Mouse (Mus musculus) embryonic facial prominence, embryonic 10.5 days (tissue): ENCODE data around the gene Asic1. TPM values are rescaled to one million over a fixed set of nuclear protein-coding genes. Genes with fewer than 3 reads are reported as not detected.
A peak's percentile ranks its signal among the peaks of the same experiment; 100 is the strongest.
"Not testable (repeated sequence)": the region's sequence is repeated elsewhere in the genome, so short reads cannot be mapped to it uniquely, and the experiment has no call there.

Experiments used
- DNase-seq: peaks from one replicate; pipeline ENCODE4 v3.0.0-alpha.2; 2017; ENCODE audit warnings: low spot score
- H3K27ac ChIP-seq: fragments of 300-500 bp; sonication (generic); replicated peaks from 2 replicates; pipeline ENCODE4 v1.5.1; 2016; ENCODE audit warnings: mild to moderate bottlenecking
- H3K27me3 ChIP-seq: fragments of 300-500 bp; sonication (generic); replicated peaks from 2 replicates; pipeline ENCODE4 v1.6.1; 2016; ENCODE audit warnings: low read depth, mild to moderate bottlenecking; ENCODE audit not compliant: poor library complexity, severe bottlenecking
- H3K36me3 ChIP-seq: fragments of 300-500 bp; sonication (generic); replicated peaks from 2 replicates; pipeline ENCODE4 v1.6.1; 2016; ENCODE audit warnings: mild to moderate bottlenecking, moderate library complexity
- H3K4me1 ChIP-seq: fragments of 300-500 bp; sonication (generic); 2 replicates; pipeline ENCODE4 v1.6.1; 2016
- H3K4me3 ChIP-seq: fragments of 300-500 bp; sonication (generic); 2 replicates; pipeline ENCODE4 v1.5.1; 2016; ENCODE audit warnings: mild to moderate bottlenecking, moderate library complexity
- H3K9me3 ChIP-seq: fragments of 300-500 bp; sonication (generic); 2 replicates; pipeline ENCODE4 v1.6.1; 2016; ENCODE audit warnings: mild to moderate bottlenecking
- WGBS: fragments of 180-500 bp; shearing (Covaris S2); methylation state at CpG from one replicate; pipeline ENCODE4 v1.1.7; 2016; 5-methylcytosine and 5-hydroxymethylcytosine counted together
- polyA plus RNA-seq: library from polyadenylated mRNA; unstranded; fragments of >200 nt; fragmentation: Nextera tagmentation; extraction: Ambion mirVana; gene quantifications from 2 replicates; pipeline ENCODE4 v1.2.1, GENCODE M21; 2016

Asic1 gene
- polyA plus RNA-seq, 1 experiment from 2014 or later, result 3.2 TPM

GRCm38 (mm10) chr15:99718461-99719021, 48.4 kb downstream of the Asic1 start:
- Histone ChIP-seq H3K9me3 (no peaks in the 10 kb centered on the region), H3K27ac (no peak overlapping the region), H3K4me1 (peaks cover 42% of the 10 kb centered on the region), H3K4me3 (no peak overlapping the region), H3K36me3 (peaks cover 90% of the 10 kb centered on the region), H3K27me3 (no peaks in the 10 kb centered on the region)
- no peak for DNase-seq
- WGBS, result 92% methylated on average over 9 of the region's 9 CpGs

- Histone ChIP-seq H3K4me1 (peaks cover 54% of the 10 kb centered on the region), H3K4me3 (no peak overlapping the region), H3K27ac (no peak overlapping the region), H3K27me3 (no peaks in the 10 kb centered on the region), H3K36me3 (peaks cover 77% of the 10 kb centered on the region), H3K9me3 (no peaks in the 10 kb centered on the region)
- 79% methylated on average over 8 of the region's 8 CpGs for WGBS
- DNase-seq, result no peak
Measured at GRCm38 (mm10) chr15:99719865-99720264, 49.7 kb downstream of the Asic1 start.

DNA sequence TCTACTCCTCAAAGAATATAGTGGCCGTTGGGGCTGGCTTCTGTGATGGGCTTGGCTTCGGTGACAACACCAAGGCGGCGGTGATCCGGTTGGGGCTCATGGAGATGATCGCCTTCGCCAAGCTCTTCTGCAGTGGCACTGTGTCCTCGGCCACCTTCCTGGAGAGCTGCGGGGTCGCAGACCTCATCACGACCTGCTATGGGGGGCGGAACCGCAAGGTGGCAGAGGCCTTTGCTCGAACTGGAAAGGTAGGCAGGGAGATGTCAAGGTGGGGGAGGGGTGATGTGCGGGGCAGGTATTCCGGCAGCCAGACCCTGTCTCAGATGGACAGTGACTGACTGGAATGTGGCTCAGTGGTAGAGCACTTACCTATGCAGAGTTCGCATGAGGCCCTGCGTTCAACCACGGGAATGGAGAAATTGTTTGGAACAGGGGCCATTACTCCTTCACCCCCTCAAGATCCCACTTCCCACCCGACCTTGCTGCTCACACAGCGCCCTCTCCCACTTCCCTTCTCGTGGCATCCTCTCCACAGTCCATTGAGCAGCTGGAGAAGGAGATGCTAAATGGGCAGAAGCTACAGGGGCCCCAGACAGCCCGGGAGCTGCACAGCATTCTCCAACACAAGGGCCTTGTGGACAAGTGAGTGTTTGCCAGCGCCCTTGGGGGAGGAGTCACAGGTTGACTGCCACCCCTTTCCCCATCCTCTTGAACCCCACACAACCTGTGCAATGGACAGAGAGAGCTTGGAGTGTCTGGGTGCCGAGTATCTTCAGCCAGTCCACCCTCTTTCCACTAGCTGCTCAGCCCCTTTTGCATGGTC, 52.0 kb downstream of the Asic1 start:
- Histone ChIP-seq H3K36me3 (peaks cover 54% of the 10 kb centered on the region), H3K27me3 (no peaks in the 10 kb centered on the region), H3K9me3 (no peaks in the 10 kb centered on the region), H3K4me1 (peaks cover 52% of the 10 kb centered on the region), H3K27ac (no peak overlapping the region), H3K4me3 (no peak overlapping the region)
- no peak for DNase-seq
- 82% methylated on average over 25 of the region's 25 CpGs for WGBS

GRCm38 (mm10) chr15:99723120-99723514, 52.9 kb downstream of the Asic1 start:
- H3K27ac ChIP-seq, result peak overlapping the region; percentile 76; the same call in 1 of the 2 replicates
- no peak for DNase-seq
- H3K4me1 ChIP-seq, result peaks cover 49% of the 10 kb centered on the region
- H3K9me3 ChIP-seq, result no peaks in the 10 kb centered on the region
- 42% methylated on average over 10 of the region's 10 CpGs for WGBS
- H3K27me3 ChIP-seq, result no peaks in the 10 kb centered on the region
- peaks cover 53% of the 10 kb centered on the region for H3K36me3 ChIP-seq
- H3K4me3 ChIP-seq, result 0 out of 2 replicates have a peak overlapping the region, but pooled peaks have one; percentile 100

GRCm38 (mm10) chr15:99723515-99724291, 53.5 kb downstream of the Asic1 start:
- Histone ChIP-seq H3K27ac (peak overlapping the region; percentile 76), H3K36me3 (peaks cover 53% of the 10 kb centered on the region), H3K4me3 (peak overlapping the region; percentile 100), H3K4me1 (peaks cover 49% of the 10 kb centered on the region), H3K9me3 (peaks cover 1% of the 10 kb centered on the region; the same call in 1 of the 2 replicates), H3K27me3 (no peaks in the 10 kb centered on the region)
- DNase-seq, result peak; percentile 44
- WGBS, result 13% methylated on average over 11 of the region's 11 CpGs

GRCm38 (mm10) chr15:99724292-99725021, 54.3 kb downstream of the Asic1 start:
- H3K27ac ChIP-seq, result peak overlapping the region; percentile 76
- DNase-seq, result peak; percentile 67
- H3K9me3 ChIP-seq, result peaks cover 7% of the 10 kb centered on the region; the same call in 1 of the 2 replicates
- H3K36me3 ChIP-seq, result peaks cover 56% of the 10 kb centered on the region
- H3K27me3 ChIP-seq, result no peaks in the 10 kb centered on the region
- H3K4me1 ChIP-seq, result peaks cover 49% of the 10 kb centered on the region
- H3K4me3 ChIP-seq, result peak overlapping the region; percentile 100
- 11% methylated on average over 16 of the region's 16 CpGs for WGBS

- Histone ChIP-seq H3K27me3 (no peaks in the 10 kb centered on the region), H3K4me3 (peak within 1 kb of the TSS; percentile 100), H3K9me3 (peaks cover 7% of the 10 kb centered on the region; the same call in 1 of the 2 replicates), H3K4me1 (peaks cover 49% of the 10 kb centered on the region), H3K36me3 (peaks cover 57% of the 10 kb centered on the region), H3K27ac (peak within 1 kb of the TSS; percentile 93)
- peak; percentile 94 for DNase-seq
- WGBS, result under 1% methylated on average over 68 of the region's 68 CpGs
Measured at GRCm38 (mm10) chr15:99725341-99726155, 55.4 kb downstream of the Asic1 start, which contains the start of gene Cox14. TSS of gene Cox14 (plus strand) at chr15:99725618.

GRCm38 (mm10) chr15:99726549-99726948, 56.4 kb downstream of the Asic1 start:
- no peak overlapping the region; the same call in 1 of the 2 replicates for H3K27ac ChIP-seq
- DNase-seq, result no peak
- H3K9me3 ChIP-seq, result peaks cover 7% of the 10 kb centered on the region; the same call in 1 of the 2 replicates
- H3K36me3 ChIP-seq, result peaks cover 55% of the 10 kb centered on the region
- peak overlapping the region; percentile 100 for H3K4me3 ChIP-seq
- 83% methylated on average over 2 of the region's 2 CpGs for WGBS
- H3K4me1 ChIP-seq, result peaks cover 49% of the 10 kb centered on the region
- H3K27me3 ChIP-seq, result no peaks in the 10 kb centered on the region

GRCm38 (mm10) chr15:99727039-99727438, 56.9 kb downstream of the Asic1 start:
- Histone ChIP-seq H3K36me3 (peaks cover 55% of the 10 kb centered on the region), H3K4me1 (peaks cover 44% of the 10 kb centered on the region)
- H3K27me3 ChIP-seq, H3K4me3 ChIP-seq, H3K9me3 ChIP-seq, DNase-seq, H3K27ac ChIP-seq: not testable (repeated sequence)
- 94% methylated on average over 4 of the region's 5 CpGs for WGBS

DNA sequence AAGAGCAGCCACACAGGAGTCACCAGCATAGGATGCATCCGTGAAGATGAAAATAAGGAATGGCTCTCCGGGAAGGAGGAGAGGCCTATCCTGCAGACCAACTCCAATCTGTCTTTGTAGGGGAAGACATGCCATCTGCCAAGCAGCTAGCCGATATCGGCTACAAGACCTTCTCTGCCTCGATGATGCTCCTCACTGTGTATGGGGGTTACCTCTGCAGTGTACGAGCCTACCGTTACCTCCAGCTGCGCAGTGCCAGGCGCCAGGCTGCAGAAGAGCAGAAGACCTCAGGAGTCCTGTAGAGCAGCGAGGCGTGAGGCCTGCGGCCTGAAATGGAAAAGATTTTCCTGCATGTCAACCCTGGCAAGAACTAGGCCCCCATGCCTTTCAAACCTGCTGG, 57.4 kb downstream of the Asic1 start:
- no peak for DNase-seq
- H3K27me3 ChIP-seq, result no peaks in the 10 kb centered on the region
- H3K4me1 ChIP-seq, result peaks cover 39% of the 10 kb centered on the region
- WGBS, result 95% methylated on average over 12 of the region's 12 CpGs
- H3K36me3 ChIP-seq, result peaks cover 55% of the 10 kb centered on the region
- peaks cover 7% of the 10 kb centered on the region; the same call in 1 of the 2 replicates for H3K9me3 ChIP-seq
- 0 out of 2 replicates have a peak overlapping the region, but pooled peaks have one; percentile 11 for H3K4me3 ChIP-seq
- H3K27ac ChIP-seq, result no peak overlapping the region

- H3K9me3 ChIP-seq, result peaks cover 7% of the 10 kb centered on the region; the same call in 1 of the 2 replicates
- no peak overlapping the region for H3K27ac ChIP-seq
- no peak for DNase-seq
- peaks cover 56% of the 10 kb centered on the region for H3K36me3 ChIP-seq
- WGBS, result 94% methylated on average over 5 of the region's 5 CpGs
- H3K4me3 ChIP-seq, result no peak overlapping the region
- peaks cover 33% of the 10 kb centered on the region for H3K4me1 ChIP-seq
- no peaks in the 10 kb centered on the region for H3K27me3 ChIP-seq
Measured at GRCm38 (mm10) chr15:99728211-99728610, 58.0 kb downstream of the Asic1 start.
